Mouse (Mus musculus) cerebellum, adult 9-10 months (tissue): ENCODE data around the gene Tardbp.

Source experiments
- DNase-seq: peaks from one replicate; pipeline ENCODE4 v3.0.0; 2022

Gene Tardbp

DNA sequence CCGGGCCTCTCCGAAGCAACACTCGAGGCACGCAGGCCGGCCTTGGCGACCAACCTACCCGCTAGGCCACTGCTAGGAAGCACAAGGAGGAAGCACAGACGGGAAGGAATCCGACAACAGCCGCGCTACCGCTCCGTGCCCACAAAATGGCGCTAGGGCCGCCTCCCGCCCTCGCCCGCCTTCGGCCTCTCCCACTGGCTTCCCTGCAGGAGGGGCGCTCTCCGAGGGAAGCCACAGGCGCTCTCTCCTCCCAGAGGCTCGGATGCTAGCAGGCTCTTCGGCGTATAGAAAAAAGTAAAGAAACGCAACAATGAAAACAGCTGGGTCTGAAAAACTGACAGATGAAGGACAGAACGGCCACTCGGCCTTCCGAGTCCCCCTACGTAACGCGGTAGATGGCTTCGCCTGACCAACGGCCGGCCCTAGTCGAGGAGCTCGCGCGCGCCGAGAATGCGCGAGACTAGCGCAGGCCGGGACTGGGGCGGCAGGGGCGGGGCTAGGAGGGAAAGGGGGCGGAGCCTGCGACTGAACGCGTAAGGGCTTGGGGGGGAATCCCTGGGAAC is at the start of gene Tardbp:
Tardbp (minus strand) TSS at position 397 of the 563 bp plus-strand sequence.
- DNase-seq, result peak; percentile 94

DNA sequence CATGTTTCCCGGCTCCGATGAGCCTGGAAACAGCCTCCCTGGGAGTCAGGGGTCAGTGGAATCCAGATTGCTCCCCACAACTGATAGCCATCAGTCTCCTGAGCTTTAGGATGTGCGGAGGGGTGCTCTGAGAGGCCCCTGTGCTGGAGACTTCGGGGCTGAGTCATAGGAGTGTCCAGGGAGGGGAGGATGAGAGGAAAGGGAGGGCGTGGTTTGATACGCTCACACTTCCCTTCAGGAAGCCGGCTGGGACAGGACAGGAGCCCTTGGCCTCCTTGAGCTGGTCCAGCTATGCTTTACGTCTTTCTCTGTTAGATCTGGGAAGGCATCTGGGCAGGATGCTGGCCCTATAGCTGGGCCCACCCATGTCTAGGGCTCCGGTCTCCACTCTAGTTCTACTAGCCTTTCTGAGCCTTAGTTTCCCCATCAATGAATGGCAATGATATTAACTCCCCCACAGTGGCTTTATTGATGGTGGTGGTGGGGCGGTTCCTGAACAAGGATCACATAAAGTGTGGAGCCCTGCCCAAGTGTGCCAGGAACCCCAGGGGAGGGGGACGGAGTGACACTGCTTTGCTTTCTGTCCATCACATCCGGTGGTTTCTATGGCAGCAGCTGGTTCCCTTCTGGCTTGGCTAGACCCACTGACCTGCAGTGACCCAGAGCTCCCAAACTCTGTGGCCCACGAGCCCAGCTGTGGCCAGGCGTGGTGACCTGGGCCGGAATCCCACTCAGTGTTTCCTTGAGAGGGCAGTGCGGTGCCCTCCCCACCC is 49.6 kb upstream of the Tardbp start:
- DNase-seq, result no peak

DNA sequence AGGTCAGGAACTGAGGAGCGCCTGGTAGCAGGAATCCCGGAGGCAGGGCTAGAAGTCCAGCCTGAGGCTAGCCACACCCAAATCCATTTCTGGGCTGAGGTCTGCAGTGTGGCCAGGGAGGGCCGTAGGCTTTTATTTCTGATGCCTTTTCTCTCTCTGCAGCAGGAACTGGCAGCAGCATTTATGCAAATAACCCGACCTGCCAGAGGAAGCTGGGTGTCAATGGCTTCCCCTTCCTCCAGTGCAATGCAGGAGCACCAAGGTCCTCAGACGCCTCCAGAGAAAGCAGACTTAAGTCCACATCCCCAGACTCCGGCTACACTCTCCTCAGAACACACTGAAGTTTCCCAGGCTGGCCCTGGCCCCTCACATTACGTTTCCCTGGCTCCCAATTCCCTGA is 48.2 kb upstream of the Tardbp start:
- no peak for DNase-seq

DNA sequence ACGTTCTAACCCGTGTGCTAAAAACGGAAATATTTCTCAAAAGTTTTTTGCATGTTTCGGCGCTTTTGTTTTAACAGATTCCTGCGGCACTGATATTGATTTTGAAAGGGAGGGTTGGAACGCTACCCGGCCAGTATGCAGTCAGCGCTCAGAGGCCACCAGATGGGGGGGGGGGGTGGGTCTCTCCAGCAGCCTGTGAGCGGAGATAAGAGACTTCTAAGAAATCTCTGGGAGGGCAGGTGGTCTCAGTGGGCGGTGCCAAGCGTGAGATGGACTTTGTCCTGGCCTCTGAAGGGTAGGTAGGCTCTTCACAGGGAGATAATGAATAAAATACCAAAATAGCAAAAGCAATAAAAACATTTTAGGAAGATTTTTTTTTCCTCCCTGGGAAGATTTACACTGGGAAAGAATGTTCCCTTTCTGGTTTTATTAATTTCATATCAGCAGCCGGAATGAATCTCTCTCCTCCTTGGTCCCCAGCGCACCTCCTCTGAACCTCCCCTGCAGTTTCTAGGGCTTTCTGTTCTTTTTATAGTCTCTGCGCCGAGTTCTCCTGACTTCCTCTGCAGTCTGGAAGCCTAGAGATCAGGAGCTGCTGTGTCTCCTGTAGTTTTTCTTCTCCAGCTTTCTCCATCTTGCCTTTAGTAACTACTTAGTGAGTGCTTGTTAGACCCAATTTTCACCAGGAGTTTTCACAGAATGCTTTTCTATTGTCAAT is 44.6 kb upstream of the Tardbp start:
- no peak for DNase-seq

DNA sequence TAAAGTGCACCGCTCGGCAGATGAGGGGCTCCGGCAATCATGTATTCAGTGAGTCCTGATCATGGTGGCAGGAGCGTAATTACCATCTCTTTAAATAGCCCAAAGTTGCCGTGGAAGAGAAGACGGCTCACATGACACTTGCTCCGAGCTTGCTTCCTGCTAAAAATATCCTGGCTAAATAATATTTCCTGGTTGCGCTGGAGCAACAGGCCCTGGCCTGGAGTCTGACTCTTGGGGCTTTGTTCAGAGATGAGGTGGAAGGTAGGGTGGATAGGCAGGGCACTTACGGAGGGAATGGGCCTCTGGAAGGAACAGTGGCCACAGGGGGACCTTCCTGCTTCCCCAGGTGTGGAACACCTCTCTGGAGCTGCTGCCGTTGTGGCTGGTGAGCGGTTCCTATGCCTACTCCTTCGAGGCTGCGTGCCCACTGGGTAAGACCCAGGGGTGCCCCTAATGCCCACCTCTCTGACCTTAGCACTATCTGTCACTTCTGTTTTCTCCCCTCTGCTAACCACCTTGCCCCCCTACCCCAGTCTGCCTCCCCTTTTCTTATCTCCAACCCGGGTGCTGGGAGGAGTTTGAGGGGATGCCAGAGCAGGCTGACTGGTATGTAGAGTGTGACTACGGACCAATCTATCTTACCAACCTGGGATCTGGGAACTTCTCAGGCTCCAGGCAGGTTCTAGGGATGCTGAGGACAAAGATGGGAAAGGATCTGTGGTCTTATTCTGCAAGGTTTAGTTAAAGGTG is 40.4 kb upstream of the Tardbp start:
- DNase-seq, result no peak

DNA sequence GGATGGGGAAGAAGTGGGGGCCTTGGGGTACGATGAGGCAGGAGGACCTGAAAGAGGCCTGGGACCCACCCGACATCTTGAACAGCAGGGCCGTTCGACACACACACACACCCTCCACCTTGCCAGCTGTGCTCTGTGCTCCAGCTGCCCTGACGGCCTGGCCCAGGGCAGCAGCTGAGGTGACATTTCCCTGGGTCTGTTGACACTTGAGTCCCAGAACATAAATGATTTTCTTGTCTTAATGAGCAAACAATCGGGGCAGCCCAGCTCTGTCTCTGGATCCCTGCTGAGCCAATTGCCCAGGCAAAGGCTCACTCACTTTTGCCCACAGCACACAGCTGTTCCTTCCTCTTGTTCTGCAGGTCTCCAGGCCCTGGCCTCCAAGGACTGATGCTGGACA is 37.2 kb upstream of the Tardbp start:
- DNase-seq, result no peak

DNA sequence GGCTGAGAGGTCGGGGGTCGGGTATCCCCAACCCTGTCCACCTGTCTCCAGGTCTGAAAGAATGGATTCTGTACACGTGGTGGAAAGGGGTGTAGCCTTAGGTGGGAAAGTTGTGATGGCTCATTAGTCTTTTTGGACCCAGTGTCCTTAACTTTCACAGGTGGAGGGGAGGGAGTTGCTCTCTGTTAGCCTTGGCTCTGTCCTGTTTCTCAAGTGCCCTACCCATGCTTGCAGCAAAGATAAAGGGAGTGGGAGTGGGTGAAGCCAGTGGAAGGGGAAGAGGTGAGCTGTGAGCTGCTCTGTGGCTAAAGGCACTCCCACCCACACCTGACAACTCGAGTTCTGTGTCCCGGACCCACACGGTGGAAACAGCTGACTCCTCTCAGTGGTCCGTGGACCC is 36.5 kb upstream of the Tardbp start:
- no peak for DNase-seq

DNA sequence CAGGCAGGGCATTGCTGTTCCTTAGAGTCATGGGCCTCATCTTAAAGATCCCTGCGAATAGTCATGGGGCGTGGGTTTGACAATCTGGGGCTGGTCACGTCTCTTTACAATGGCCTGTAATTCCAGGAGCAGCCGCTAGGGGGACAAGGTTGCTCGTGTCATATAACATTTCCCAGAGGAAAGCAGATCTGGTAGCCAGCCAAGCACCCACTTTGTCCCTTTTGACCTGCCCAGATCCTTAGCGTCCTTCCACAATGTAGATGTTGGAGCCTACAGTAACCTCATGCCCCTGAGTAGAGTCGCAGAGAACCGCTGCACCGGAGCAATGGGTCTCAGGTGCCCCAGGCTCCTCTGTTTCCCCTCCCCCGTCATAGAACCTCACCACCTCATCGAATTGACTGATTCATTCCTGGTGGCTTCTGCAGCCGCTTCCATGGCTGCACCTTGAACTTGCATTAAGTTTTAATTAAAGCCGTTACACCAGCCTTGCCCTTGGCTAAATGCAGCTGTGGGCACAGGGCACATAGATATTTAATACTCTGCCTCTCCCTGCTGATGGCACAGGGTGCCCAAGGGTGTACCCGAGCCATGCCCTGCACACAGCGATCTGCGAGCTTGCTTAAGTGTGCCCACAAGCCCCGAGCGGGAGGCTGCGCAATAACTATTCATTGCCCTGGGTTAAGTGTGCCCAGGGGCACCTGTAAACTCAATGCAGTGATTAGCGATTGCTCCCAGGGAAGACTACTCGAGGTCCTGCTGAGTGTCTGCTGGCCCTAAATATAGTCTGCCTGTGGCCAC is 35.5 kb upstream of the Tardbp start:
- peak; percentile 67 for DNase-seq

DNA sequence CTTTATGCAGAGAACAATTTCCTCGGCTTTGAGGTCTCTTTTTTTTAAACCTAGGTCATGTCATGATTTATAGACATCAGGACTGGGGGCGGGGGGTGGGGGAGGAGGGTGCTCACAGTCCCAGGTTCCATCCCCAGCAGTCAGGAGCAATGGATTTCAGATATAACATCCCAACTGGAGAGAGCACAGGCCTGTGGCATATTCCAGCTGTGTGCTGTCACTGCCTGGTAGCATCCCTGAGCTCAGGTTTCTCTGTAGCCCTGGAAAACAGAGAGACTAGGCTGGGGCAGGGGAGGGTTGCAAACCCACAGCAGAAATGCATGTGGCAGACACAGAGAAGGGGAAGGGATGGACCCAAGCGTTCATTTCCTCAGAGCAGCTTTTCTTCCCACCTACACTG is 33.4 kb upstream of the Tardbp start:
- no peak for DNase-seq

DNA sequence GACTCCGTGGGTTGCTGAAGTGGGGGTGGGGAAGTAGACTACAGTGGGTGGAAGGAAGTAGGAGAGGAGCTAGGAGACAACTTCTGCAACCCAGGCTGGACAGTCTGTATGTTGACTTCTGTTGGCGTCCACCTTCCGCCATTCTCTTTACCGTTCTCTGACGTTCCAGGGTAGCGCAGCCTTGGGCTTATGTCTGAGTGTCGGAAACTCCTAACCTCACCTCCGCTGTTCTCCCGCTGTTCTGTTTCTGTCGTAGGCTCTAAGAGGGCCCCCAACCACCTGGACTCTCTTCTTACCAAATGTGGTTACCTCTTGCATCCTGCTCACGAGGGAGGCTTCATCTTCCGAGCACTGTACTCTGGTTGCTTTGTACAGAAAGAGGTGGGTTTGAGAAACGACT is 31.0 kb upstream of the Tardbp start:
- DNase-seq, result no peak

DNA sequence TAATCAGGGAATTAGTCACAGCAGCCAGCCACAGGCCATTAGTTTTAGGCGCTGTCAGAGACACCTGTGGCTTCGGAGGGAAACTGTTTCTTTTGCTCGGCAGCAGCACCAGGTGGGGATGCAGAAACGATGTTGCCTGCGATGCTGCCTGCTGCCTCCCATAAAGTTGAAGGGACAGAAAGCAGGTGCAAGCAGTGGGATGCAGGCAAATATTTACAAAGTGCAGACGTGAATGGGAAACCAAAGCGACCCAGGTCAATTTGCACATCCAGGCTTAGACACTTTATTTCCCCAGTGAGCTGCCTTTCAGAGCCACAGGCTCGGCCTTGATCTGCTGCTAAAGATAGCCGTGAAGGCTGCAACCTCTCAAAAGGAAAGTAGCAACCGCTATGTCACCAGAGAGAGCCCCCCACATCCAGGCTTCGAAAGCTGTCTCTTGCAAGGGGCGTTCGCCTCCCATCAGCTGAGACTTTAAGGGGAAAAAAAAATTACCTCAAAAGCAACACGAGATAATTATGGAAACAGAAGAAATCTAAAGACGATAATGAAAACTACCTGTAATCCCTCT is 30.0 kb upstream of the Tardbp start:
- no peak for DNase-seq

DNA sequence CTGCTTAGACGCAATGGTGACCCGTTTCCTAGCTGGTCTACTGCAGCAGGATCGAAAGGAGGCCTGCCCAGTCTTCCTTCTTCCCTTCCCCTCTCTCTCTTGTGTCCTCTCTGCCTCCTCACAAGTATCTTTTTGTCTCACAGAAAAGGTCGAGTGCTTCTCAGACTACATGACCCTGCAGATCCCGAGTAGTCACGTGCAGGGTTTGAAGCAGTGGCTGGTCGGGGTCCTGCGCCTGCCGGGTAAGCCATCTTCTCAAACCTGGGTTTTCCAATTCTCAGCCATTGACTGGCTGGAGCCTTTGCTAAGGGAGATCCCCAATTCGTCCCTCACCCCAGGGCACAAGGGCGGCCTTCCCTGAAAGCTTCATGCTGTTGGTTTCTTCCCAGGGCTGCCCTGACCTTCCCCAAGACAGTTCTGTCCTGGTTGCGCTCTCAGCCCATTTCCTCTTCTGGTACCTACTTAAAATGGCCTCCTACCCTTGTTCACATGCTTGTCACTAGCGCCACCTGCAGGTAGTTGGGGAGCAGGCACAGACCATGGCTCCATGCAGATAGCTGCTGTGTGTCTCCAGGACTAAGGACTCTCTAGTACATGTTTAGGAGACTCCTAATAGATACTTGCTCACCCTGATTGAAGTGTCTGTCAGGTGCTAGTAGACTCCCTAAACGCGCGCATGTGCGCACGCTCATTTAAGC is 28.0 kb upstream of the Tardbp start:
- DNase-seq, result peak; percentile 36

DNA sequence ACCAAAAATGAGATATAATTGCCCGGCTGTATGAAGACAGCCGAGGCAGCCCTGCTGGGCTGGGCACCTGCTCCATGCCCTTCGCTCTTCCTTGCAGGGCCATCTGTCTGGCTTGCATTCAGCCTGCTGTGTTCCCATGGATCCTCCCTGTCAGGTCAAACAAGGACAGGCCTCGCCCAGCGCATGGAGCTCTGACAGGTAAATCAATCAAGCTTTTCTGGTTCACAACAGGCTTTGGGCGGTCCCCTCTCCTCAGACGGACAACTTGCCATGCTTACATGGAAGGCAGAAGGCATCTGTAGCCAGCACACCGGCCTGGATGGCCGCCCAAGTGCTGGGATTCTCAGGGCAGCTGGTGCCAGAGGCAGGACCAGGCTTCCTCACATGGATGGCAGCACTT is 24.2 kb upstream of the Tardbp start:
- peak; percentile 83 for DNase-seq

DNA sequence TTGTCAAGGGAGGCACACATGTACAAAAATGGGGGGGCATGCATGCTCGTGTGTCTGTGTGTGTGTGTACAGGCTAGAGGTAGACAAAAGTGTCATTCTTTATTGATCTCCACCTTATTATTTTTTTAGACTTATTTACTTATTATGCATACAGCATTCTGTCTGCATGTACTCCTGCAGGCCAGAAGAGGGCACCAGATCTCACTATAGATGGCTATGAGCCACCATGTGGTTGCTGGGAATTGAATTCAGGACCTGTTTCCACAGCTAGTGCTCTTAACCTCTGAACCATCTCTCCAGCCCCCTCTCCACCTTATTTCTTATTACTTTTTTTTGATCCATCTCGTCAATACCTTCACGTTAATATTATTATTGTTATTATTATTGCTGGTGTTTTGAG is 22.5 kb upstream of the Tardbp start:
- DNase-seq, result no peak

DNA sequence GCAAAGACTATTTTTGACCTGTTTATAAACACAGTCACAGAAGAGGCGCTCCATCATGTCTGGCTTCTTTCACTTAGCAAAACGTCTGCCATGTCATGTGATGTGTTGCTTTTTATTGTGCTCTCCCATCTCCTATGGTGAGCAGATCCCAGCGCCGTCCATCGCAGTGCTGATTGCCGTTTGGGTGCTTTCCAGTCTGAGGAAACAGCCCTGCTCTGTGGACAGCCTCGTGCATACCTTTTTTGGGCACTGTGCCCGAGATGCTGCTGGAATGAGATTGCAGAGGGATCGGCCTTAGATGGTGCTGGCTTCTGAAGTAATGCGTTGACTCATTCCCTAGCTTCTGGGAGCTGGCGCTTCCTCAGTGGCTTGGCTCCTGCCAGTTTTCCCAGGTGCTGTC is 19.8 kb upstream of the Tardbp start:
- peak; percentile 74 for DNase-seq

DNA sequence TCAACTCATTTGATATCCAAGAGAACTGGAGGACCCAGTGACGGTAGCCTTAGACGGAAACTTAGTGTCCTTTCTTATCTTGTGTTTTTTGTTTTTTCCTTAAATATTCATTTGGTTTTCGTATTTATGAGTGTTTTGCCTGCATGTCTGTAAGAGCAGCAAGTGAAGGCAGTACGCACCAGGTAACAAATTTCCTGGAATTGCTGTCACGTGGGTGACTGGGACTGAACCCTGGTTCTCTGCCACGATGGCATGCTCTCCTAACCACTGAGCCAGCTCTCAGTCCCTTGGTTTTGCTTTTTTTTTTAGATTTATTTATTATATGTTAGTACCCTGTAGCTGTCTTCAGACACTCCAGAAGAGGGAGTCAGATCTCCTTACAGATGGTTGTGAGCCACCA is 18.1 kb upstream of the Tardbp start:
- no peak for DNase-seq

DNA sequence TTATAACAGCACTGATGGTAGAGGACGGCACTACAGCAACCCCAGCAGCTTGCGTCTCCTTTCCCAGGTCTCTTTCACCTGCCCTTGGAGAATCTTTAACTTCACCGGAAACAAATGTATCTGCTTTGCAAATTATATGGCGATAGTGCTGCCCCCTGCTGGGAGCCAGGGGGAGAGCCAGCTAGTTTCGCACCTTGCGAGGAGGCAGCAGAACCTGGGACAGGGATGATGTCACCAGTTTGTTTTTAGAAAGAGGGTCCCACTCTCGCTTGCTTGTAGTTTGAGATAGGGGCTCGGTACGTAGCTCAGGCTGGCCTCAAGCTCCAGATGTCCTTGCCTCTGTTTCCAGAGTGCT is 17.3 kb upstream of the Tardbp start:
- peak; percentile 72 for DNase-seq

DNA sequence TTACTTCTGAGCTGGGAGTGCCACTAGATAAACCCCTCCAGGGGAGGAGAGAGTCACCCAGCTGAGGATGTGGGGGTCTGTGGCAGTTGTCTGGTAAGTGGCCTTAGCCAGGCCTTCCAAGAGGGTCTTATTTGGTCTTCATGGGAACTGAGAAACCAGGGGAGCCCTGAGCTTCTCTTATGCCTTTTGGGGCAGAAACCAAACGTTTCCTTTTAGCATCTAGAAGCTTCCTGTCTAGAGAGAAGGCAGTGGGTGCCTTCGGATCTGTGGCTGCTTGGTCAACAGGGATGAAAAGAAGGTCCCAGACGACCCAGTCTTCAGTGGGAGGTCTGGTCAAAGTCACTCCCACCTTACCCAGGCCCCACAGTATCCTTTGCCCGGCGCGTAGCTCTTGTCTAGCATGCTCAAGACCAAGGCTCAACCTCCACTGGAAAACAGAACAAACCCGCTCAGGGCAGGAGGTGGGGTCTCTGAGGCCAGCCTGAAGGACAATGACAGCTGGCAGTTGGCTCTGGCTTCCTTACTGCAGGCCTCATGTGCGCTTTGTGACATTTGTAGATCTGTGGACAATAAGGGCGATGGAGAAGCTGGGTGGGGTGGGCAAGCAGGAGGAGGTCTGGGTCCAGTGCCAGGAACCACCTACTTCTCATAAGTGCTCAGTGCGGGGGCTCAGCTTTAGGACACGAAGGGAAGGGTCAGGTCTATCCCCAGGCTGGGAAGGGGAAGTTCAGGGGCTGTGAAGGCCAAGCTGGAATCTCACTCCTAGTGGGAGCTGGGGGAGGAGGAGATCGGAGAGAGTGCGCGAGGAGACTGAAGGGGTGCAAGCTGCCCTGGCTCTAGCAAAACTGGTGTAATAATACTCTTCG is 16.7 kb upstream of the Tardbp start, which contains the start of gene Gm572:
Gm572 (plus strand) TSS at position 27 of the 866 bp plus-strand sequence.
- DNase-seq, result no peak

DNA sequence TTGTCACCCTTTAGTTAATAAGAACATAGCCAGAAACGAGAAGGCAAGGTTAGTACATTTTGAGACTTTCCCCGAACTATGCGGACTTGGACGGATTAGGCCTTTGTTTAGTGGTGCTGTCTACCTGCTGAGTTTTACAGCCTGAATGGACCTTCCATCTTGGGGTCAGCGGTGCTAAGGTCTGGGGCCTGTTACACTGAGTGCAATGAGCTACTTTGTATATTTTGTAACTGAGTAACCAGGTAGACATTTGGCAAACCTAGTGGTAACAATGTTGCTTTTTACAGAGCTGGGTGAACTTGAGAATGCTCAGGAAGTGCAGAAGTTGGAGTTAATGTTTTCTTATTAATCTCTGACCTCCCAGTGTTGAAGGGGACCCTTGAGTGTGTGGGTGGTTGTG is 14.3 kb upstream of the Tardbp start:
- DNase-seq, result no peak

DNA sequence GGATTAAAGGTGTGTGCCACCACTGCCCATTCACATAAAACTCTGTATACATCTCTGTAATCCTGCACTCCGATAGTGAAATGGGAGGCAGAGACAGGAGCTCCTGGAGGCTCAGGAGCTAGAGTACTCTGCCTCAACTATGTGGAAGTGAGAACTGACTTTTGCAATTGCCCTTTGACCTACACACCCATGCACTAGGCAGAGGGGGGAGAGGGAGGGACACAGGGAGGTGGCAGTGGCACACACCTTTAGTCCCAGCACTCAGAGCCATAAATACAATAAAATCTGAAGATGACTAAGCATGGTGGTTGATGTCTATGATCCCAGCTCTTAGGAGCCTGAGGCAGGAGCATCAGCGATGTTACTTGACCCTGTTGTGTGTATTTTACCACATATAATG is 12.6 kb upstream of the Tardbp start:
- DNase-seq, result no peak

DNA sequence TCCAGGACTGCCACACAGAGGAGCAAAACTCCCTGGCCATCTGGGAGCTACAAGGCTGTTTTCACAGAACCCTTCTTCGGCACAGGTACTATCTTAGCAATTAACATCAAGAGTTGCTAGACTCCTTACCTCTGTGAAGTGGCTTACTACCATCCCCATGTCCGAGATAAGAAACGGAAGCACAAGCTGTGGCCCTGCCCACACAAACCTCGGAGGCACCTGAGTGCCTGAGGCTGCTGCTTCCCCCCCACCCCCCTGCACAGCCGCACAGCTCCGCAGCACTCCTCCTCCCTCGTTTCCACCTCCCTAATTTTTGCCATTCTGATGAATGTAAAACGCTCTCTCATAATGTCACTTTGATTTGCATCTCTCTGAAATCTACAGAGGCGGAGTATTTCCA is 11.5 kb upstream of the Tardbp start:
- DNase-seq, result no peak
